Mouse (Mus musculus): Measurements from ENCODE around the gene Fndc5.

Gene Fndc5

DNA sequence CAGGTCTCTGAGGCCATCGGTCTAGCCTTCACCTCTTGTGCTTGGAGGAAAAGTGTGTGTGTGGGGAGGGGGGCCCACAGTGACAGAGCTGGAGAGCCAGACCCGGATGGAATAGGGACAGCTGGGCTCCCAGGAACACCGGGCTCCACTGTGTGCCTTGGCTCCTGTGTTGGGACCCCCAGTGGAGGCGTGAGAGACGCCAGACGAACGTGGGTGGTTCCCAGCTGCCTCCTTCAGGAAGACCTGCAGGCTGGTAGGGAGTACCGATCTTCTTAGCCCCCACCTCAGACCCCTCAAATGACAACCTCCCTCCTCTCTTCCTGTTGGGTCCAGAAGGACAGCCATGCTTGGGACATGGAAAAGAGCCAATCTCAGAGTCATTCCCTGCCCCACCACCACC, 14.1 kb upstream of the Fndc5 start:
- in situ Hi-C loops (cut with MboI; ENCODE audit: low sequenced_read_pairs): no loop called here

DNA sequence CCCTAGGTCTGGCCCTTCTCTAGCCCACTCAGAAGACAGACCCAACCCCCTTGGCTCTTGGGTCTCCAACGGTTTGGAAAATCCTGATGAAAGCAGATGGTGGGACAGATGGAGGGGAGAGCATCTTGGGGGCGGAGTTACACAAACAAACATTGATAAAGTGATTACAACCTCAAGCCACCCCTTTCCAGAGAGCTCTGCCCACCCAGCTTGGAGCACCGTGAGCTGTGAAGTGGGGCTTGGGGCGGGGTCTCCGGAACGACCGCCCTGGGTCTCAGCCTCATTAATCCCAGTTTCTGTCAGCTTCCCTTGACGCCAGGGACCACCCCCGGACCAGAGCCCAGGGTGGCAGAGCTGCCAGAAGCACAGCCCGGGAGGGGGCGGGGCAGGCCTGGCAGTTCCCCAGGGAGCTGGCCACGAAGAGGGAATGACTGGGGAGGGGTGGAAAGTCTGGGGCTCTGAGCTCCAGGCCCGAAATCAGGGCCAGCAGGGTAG, 12.1 kb upstream of the Fndc5 start:
- in situ Hi-C loops (cut with MboI; ENCODE audit: low sequenced_read_pairs): no loop called here

DNA sequence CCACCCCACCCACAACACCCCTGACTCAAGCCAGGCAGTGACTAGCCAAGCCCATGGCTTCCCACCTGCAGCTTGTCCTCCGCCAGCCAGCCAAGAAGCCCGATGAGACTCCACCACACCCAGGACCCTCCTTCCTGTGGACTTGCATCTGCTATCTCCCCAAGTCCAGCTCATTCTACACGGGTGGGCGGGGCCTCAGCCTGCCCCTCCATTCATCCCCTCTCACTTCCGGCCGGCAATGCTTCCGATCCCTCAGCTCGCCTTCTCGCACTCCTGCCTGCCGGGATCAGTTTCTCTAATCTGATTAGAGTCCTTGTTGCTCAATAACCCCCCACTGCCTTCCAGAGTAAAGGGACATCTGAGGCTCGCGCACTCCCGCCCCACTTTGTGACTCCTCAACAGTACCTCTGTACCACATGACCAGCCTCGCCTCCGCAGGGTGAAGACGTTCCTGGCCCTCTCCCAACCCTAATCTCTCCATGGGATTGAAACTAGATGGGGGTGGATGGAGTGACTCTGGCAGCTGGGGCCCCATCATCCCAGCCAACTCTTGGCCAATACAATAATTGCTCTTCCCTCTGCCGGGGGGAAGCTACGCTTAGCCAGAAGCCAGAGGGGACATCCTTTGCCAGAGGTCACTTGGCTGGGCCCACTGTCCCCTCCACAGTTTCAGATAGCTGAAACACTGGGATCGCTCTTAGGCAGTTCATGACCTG, 10.9 kb upstream of the Fndc5 start:
- in situ Hi-C loops (cut with MboI; ENCODE audit: low sequenced_read_pairs): no loop called here

DNA sequence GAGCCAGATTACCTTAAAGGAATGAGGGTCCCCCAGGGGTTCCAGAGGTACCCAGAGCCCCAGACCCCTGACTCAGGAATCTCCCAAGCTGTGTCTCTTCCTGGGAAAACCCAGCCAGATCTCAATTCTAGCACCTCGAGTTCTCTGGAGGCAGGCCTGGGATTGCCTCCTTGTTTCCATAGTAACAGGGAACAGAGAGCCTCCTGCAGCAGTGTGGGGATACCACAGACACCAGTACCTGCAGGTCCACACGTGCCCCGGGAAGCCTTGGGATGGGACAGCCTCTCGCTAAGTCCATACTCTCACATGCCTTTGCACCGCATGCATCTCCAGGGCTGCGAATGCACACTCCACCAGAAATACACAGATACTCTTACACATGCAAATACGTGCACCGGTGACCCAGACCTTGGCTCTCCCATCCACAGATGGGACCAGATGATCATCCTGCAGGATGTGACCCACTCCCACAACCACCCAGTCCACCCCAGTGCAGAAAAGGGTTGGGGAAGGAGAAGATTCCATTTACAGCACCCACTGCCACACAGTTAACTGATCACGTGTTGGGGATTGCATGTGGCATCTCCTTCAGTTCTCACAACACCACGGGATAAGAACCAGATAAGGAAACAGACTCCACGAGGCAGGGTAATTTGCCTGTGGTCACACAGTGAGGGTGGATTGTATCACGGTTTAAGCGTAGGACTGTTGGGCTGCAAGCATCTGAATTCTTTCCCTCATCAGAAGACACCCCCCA, 8.0 kb upstream of the Fndc5 start:
- in situ Hi-C loops (cut with MboI; ENCODE audit: low sequenced_read_pairs): no loop called here

DNA sequence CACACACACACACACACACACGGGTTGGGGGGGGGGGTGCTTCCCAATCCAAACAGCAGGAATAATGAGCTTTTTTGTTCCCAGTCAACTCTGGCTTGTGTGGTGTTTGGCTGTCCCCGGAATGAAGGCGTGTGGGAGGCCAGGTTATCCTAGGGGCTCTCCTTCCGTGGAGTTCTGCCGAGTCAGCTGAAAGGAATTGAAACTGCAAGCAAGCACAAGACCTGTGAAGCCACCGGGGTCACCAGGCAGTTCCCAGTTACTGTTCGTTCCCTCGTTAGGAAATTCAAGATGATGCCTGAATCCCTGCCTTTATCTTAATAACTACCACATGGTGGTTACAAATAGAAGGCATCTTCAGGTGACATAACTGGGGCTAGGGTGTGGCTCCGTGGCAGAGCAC, 7.4 kb upstream of the Fndc5 start:
- in situ Hi-C loops (cut with MboI; ENCODE audit: low sequenced_read_pairs): no loop called here

DNA sequence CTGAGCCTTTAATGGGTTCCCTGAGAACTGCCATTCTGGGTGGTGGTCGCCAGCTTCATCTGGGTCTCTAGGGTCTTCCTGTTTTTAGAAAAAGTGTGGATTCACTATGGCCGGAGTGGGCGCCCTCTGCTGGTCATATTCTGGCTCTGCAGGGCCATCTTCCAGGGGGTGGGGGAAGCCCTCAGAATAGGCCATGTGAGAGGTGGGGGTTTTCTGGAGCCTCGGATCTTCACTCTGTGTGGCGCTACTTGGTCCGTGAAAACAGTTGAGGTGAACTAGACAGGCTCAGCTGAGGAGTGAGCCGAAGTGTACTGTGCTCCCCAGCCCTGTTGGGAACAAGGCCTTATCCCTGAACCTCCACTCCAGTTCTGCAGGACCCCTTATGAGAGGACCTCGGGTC, 6.7 kb upstream of the Fndc5 start:
- in situ Hi-C loops (cut with MboI; ENCODE audit: low sequenced_read_pairs): no loop called here

DNA sequence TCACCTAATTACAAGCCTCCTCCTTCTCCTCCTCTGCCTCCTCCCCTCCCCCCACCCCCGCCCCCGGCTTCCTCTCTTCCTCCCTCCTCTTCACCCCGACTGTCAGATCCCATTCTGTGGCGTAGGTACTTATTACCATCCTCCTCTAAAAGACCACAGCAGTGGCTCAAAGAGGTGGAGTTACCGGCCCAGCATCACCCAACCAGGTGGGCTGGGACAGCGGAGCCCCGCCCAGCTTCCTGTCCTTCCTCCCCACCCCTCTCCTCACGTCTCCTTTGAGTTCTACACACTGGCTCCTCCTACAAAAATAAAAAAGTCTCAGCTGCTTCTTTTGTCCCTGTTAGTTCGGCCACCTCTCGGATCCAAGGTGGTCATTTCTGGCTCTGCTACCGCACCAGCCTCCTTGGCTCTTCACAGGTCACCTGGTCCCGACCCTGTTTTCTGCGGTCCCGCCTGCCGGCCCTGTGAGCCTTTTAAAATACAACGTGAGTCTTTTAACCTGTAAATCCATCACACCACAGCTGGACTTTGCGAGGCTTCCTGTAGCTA, 6.0 kb upstream of the Fndc5 start:
- in situ Hi-C loops (cut with MboI; ENCODE audit: low sequenced_read_pairs): no loop called here

DNA sequence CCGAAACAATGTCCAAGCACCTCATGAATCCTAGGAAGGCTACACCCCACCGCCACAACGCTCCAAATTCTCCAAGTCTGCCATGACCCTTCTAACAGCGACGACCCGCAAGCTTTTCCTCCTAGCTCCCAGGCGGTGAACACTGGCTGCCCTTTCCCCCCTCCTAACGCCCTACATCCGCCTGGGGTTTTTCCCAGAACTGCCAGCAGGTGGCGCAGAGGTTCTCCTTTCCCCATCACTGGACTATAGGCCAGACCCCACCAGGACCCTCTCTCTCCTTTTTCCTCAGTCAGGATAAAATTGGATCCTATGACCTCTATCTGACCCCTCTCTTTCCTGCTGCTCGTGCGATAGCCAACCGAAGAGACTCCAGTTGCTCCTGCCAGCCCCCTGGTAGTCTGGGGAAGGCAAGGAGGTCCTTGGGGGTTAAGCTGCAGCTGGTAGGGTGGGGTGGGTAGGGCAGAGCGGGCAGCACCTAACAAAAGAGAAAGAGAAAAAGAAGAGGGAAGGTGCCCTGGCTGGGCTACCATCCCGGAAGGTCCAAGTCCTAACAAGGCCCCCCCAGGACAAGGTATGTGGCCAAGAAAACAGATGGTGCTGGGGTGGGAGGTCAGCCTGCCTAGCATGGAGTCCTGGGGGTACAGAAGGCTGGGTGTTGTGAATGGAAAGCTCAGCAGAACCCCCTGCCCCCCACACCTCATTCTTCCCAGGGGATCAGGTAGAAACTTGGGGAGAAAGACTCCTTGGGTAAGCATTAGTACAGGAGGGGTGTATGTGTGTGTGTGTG, 1.8 kb upstream of the Fndc5 start:
- in situ Hi-C loops (cut with MboI; ENCODE audit: low sequenced_read_pairs): no loop called here

DNA sequence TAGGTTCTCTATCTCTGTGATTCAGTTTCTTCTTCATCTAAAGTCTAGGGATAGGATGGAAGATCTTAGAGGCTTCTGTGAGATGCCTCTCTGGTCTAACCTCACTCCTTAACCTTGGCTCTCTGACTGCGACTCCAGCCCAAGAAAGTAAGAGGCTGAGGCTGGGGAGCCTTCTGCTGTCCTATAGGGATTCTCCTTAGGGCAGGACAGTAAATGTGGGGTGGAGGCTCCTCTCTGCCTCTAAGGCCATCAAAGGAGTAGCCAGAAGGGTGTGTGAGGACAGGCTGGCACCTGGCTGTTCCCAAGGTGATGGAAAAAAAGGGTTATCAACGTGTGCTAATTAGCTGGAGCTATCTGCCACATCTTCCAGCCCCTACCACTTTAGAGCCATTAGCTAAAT, 1.2 kb upstream of the Fndc5 start:
- in situ Hi-C loops (cut with MboI; ENCODE audit: low sequenced_read_pairs): no loop called here

DNA sequence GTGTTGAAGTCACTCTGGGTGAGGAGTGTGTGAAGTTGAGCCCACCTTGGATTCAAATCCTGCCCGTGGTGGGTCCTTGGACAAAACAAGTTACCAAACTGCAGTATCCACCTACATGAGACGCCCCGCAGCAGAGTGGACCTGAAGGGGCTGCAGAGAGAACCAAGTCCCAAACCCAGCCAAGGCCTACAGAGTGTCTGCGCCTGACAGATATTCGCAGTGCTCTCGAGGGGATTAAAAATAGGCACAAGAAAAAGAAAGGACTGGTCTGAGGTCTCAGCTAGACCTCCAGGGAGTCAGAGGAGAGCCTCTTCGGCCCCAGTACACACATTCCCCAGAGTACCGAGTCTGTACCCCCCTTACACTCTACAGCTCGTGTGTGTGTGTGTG, 615 bp upstream of the Fndc5 start:
- in situ Hi-C loops (cut with MboI; ENCODE audit: low sequenced_read_pairs): no loop called here

DNA sequence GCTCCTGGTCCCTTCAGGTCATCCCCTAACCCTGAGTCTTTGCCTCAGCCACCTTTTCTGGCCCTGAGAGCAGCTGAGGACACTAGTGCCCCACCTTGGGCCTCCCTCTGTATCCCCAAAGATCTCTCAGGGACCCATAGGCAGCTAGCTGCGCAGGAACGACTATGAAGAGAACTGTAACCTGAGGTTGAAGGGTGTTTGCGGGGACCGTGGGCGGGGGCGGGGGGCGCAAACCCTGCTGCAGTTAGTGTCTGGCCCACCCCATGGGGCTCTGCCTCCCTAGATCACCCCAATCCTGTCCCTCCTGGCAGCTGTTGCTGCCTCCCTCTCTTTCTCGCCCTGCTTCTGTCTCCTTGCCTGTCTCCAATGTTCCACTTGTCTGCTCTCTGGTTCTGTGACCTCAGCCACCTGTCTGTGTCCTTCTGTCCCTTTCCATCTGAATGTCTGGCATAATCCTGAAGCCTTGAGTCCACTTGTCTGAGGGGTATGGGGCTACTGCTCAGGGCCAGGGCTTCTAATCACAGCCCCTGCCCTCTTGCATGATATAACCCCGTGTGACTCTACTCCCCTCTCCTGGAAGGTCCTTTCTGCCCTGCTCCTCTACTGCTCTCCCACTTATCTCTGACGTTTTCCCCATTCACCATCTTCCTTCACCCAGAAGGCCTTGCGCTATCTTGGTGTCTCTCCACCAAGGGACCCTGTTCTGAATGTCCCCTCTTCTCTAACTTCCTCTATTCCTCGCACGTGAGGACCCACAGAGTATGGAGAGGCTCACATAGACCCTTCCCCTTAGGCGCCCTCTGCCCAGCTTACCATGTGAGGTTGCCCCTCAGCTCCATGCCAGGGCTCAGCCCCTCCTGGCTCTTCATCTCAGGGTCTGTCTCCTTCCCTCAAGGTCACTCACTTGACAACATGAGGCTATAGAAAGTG, 858 bp downstream of the Fndc5 start:
- in situ Hi-C loops (cut with MboI; ENCODE audit: low sequenced_read_pairs): no loop called here

DNA sequence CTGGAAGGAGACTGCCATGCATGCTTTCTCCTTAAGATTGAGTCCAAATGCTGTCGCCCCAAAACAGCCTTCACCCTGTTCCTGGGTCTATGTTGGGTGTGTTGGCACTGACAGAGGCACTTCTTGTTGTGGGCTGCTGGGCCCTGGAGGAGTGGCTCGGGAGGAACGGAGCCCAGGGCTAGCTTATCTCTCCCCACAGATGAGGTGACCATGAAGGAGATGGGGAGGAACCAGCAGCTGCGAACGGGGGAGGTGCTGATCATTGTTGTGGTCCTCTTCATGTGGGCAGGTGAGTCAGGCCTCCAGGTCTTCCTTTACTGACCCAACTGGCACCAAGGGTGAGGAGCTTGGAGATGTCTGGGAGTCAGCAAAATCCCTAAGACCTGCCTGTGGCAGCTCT, 2.8 kb downstream of the Fndc5 start:
- in situ Hi-C loops (cut with MboI; ENCODE audit: low sequenced_read_pairs): no loop called here

DNA sequence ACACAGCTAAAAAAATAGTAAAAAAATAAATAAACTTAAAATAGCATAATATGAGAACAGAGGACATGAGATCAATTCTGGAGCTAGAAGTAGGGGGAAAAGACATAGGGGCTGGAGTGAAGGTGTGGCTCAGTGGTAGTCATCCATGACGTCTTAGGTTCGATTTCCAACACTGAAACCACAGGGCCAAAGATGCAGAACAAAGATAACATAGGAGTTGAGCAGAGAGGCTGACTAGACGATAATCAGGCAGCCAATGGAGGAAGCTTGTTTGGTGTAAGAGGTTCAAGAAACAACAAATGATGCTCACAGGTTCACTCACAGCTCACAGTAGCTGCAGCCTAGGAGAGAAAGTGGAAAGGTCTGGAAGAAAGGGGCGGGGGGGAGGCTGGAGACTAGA, 4.0 kb downstream of the Fndc5 start:
- in situ Hi-C loops (cut with MboI; ENCODE audit: low sequenced_read_pairs): no loop called here

DNA sequence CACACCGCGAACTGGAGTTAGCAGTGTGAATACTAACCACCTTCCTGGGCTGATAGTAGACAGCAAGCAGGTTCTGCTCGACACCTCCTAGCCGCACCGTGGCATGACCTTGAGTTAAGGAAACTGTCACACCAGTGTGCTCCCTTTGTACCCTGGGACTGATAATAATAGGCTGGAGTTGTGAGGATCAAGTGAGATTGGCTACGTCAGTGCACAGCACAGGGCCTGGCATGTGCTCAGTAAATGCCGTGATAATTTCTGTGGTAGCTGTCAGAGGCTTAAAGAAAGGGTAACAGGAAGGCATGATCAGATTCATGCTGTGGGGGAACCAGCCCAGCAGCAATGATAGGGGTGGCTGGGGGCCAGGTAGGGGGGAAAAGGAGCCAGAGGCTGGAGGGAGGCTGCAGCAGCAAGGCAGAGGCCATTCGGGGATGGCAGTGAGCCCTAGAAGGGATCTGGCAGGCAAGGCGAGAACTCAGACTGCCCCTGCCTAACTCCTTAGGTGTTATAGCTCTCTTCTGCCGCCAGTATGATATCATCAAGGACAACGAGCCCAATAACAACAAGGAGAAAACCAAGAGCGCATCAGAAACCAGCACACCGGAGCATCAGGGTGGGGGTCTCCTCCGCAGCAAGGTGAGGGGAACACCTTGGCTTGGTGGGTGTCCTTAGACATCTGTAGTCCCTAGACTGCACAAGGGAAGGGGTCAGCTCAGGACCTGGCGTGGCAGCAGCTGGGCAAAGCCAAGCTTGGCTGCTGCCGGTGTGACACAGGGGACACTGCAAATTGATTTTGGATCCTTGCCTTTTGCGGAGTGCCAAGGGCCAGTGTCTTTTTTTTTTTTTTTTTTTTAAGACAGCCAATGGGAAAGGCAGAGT, 5.0 kb downstream of the Fndc5 start:
- in situ Hi-C loops (cut with MboI; ENCODE audit: low sequenced_read_pairs): no loop called here

DNA sequence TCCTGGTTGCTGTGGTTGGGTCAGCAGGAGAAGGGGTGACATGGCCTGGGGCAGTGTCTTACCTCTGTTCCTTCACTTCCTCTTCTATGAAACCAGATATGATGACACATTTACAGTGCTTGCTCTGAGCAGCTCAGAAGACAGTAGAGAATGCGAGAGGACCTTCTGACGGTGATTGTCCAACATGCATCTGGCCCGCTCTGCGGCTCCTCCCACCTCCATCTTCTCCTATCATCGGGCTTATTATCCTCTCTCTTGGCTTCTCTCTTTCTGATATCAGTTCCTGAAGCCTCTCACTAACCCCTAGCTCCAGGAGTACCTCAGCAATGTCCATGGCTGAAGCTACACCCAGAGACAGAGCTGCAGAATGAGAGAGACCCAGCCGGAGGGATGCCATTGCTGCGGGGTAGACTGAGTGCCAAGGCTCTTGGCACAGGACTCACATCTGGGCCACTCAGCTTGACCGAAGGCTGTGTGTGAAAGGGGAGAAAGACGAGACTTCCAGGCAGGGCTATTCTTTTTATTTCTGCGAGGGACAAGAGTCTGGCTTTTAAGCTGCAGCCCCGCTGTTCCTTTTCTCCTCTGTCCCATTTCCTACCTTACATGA, 5.7 kb downstream of the Fndc5 start:
- in situ Hi-C loops (cut with MboI; ENCODE audit: low sequenced_read_pairs): no loop called here

DNA sequence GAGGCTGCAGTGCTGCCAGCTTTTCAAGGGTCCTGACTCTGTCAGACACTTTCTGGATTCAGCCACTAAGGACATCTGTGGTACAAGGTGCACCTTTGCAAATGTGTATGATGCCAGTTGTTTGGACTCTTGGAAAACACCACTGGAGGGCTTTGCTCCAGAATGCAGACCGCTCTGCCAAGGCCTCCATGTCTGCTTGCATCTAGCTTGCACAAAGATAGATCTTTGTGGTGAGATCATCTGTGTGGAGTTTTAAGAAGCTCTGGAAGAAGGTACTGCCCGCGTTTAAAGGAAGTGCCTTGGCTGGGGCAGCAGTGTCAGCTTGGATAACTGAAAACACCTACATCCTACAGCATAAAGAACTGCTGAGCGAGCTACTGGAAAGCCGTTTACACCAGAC, 6.7 kb downstream of the Fndc5 start:
- in situ Hi-C loops (cut with MboI; ENCODE audit: low sequenced_read_pairs): no loop called here

DNA sequence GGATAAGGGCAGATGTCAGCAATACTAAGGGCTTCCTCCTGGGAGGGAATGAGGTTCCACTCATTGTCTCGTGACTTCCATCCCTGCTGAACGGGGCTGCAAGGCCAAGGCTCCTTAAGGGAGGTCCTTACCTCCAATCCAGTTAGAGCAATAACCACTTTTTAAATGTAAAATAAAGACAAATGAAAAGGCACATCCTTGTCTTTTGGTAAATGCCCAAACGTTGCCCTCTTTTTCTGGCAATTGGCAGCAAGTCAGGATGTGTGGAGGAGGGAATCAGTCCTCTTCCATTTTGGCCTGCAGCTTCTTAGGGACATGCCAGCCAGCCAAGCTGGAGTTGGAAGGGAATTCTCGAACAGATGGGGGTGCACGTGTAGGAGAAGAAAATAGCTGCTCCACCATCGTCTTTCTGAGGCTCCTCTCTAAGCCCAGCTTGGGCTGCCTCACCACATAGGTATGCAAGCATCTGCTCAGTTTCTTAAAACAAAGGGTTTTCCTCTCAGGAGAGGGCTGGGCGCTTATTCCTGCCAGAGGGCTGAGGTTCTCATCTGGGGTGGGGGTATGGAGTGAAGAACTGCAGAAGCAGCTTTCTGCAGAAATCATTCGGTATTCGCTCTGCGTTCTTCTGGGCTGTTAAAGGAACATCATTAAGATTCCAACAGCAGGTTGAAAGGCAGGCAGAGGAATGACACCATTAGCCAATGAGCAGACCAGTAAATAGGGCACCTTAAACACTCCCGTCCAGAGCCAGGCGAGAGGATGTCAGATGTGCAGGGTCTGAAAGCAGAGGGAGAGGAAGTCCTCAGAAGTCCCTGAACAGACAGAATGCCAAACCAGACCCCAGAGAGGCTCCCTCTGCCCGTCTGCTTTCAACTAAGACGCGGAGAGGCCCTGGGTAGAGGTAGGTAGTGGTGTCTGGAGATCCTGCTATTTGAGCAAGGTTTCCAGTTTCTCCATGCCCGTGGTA, 7.9 kb downstream of the Fndc5 start:
- in situ Hi-C loops (cut with MboI; ENCODE audit: low sequenced_read_pairs): no loop called here

DNA sequence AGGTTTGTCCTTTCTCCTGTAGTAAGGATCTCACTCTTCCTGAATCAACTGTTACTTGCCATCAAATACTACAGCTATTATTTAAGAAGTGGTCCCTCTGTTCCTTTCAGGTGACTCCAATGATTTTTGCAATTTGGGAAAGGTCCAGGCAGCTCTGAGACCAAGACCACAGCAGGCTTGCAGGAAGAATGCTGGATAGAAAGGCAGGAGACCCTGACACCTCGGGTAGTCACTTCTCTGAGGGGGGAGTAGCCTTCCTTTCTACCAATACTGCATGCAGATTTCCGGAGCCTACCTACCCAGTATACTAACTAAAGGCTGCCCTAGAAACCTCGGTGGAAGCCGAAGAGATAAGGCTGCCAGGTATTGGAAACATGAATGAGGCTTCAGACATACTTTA, 8.6 kb downstream of the Fndc5 start:
- in situ Hi-C loops (cut with MboI; ENCODE audit: low sequenced_read_pairs): no loop called here
